Mouse (Mus musculus) heart, embryonic 10.5 days (tissue): ENCODE data around the gene Rem1. TPM values are rescaled to one million over a fixed set of nuclear protein-coding genes. Genes with fewer than 3 reads are reported as not detected.

Source experiments
- DNase-seq: peaks from one replicate; pipeline ENCODE4 v3.0.0-alpha.2; 2017; ENCODE audit warnings: low spot score
- H3K27ac ChIP-seq: fragments of 300-500 bp; sonication (generic); 2 replicates; pipeline ENCODE4 v1.5.1; 2016; ENCODE audit warnings: mild to moderate bottlenecking
- H3K27me3 ChIP-seq: fragments of 300-500 bp; sonication (generic); 2 replicates; pipeline ENCODE4 v1.6.1; 2016; ENCODE audit warnings: mild to moderate bottlenecking; ENCODE audit not compliant: poor library complexity, insufficient read depth, severe bottlenecking
- H3K36me3 ChIP-seq: fragments of 300-500 bp; sonication (generic); 2 replicates; pipeline ENCODE4 v1.6.1; 2016; ENCODE audit warnings: mild to moderate bottlenecking, moderate library complexity
- H3K4me1 ChIP-seq: fragments of 300-500 bp; sonication (generic); 2 replicates; pipeline ENCODE4 v1.6.1; 2016; ENCODE audit warnings: mild to moderate bottlenecking
- H3K4me3 ChIP-seq: fragments of 300-500 bp; sonication (generic); 2 replicates; pipeline ENCODE4 v1.5.1; 2016; ENCODE audit warnings: mild to moderate bottlenecking, moderate library complexity
- H3K9me3 ChIP-seq: fragments of 300-500 bp; sonication (generic); 2 replicates; pipeline ENCODE4 v1.6.1; 2016; ENCODE audit warnings: mild to moderate bottlenecking, moderate library complexity
- WGBS: fragments of 180-500 bp; shearing (Covaris S2); methylation state at CpG from one replicate; pipeline ENCODE4 v1.1.7; 2016; 5-methylcytosine and 5-hydroxymethylcytosine counted together
- polyA plus RNA-seq: library from polyadenylated mRNA; unstranded; fragments of >200 nt; fragmentation: Nextera tagmentation; extraction: Ambion mirVana; gene quantifications from 2 replicates; pipeline ENCODE4 v1.2.1, GENCODE M21; 2016

Rem1 gene
- polyA plus RNA-seq, 1 experiment from 2014 or later, result 4.9 TPM

- WGBS, result 36% methylated on average over 7 of the region's 8 CpGs
- H3K27me3 ChIP-seq, result no peaks in the 10 kb centered on the region
- H3K9me3 ChIP-seq, result no peaks in the 10 kb centered on the region
- DNase-seq, result no peak
- no peak overlapping the region; the same call in 1 of the 2 replicates for H3K4me3 ChIP-seq
- peaks cover 11% of the 10 kb centered on the region; the same call in 1 of the 2 replicates for H3K4me1 ChIP-seq
- H3K36me3 ChIP-seq, result no peaks in the 10 kb centered on the region
- no peak overlapping the region; the same call in 1 of the 2 replicates for H3K27ac ChIP-seq
Observed at GRCm38 (mm10) chr2:152612193-152612592, 14.6 kb upstream of the Rem1 start.

GRCm38 (mm10) chr2:152615563-152615962, 11.2 kb upstream of the Rem1 start:
- Histone ChIP-seq H3K4me3 (no peak overlapping the region), H3K9me3 (no peaks in the 10 kb centered on the region), H3K27me3 (0 out of 2 replicates have a peak, but pooled peaks cover under 1% of the 10 kb centered on the region), H3K4me1 (peaks cover 7% of the 10 kb centered on the region; the same call in 1 of the 2 replicates), H3K27ac (no peak overlapping the region), H3K36me3 (no peaks in the 10 kb centered on the region)
- peak; percentile 85 for DNase-seq
- 8% methylated on average over 7 of the region's 7 CpGs for WGBS

- H3K27ac ChIP-seq, result no peak overlapping the region
- H3K9me3 ChIP-seq, result no peaks in the 10 kb centered on the region
- H3K36me3 ChIP-seq, result no peaks in the 10 kb centered on the region
- H3K4me3 ChIP-seq, result no peak overlapping the region
- 51% methylated on average over 6 of the region's 6 CpGs for WGBS
- H3K4me1 ChIP-seq, result peaks cover 7% of the 10 kb centered on the region; the same call in 1 of the 2 replicates
- DNase-seq, result no peak
- H3K27me3 ChIP-seq, result 0 out of 2 replicates have a peak, but pooled peaks cover 6% of the 10 kb centered on the region
Observed at GRCm38 (mm10) chr2:152616470-152616869, 10.3 kb upstream of the Rem1 start.

GRCm38 (mm10) chr2:152617374-152617773, 9.4 kb upstream of the Rem1 start:
- no peak for DNase-seq
- H3K9me3 ChIP-seq, result no peaks in the 10 kb centered on the region
- H3K27me3 ChIP-seq, result peaks cover 13% of the 10 kb centered on the region; the same call in 1 of the 2 replicates
- no peak overlapping the region for H3K4me3 ChIP-seq
- H3K4me1 ChIP-seq, result peaks cover 2% of the 10 kb centered on the region; the same call in 1 of the 2 replicates
- no peak overlapping the region for H3K27ac ChIP-seq
- WGBS, result 60% methylated on average over 5 of the region's 5 CpGs
- H3K36me3 ChIP-seq, result no peaks in the 10 kb centered on the region

- Histone ChIP-seq H3K4me3 (no peak overlapping the region), H3K9me3 (no peaks in the 10 kb centered on the region), H3K36me3 (no peaks in the 10 kb centered on the region), H3K27me3 (peaks cover 24% of the 10 kb centered on the region), H3K27ac (no peak overlapping the region), H3K4me1 (no peaks in the 10 kb centered on the region)
- DNase-seq, result no peak
- WGBS, result 66% methylated on average over 9 of the region's 9 CpGs
Observed at GRCm38 (mm10) chr2:152620367-152621134, 6.2 kb upstream of the Rem1 start.

DNA sequence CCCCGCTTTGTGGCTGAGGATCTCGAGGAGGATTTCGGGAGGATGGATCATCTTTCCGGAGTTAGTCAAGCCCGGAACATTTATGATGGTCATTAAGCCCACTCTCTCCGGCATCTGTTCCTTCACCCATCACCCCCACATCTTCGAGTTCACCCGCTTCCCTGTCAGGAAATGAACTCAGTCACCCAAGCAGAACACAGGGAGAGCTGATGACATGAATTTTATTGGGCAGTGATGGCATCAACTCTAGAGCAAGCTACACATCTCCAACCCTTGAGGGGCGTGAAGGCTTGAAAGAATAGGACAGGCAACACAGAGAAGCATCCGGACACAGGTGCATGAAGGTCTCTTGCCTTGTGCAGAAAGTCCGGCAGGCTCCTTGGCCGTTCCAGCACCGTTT, 4.6 kb upstream of the Rem1 start:
- Histone ChIP-seq H3K36me3 (no peaks in the 10 kb centered on the region), H3K27me3 (peaks cover 40% of the 10 kb centered on the region), H3K9me3 (no peaks in the 10 kb centered on the region), H3K27ac (no peak overlapping the region), H3K4me3 (no peak overlapping the region), H3K4me1 (peaks cover 11% of the 10 kb centered on the region)
- DNase-seq, result no peak
- 84% methylated on average over 13 of the region's 13 CpGs for WGBS

DNA sequence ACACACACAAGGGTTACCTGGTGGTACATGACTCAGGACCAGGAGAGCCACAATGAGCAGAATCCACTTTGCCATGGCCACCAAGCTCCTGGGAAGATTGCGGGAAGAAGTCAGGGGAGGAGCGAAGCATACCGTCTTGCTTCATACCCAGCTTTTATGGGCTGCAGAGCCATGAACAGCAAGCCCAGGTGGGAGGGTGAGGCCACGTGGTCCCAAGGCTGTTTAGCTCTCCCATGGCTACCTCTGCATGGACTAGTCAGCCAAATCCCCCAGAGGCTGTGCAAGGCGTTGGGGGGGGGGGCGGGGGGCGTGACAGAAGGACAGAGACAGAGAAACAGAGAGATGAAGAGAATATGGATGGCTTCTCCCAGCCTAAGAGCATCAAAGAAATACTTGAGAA, 3.8 kb upstream of the Rem1 start, which contains the start of gene Defb25:
TSS of gene Defb25 (minus strand) at position 101 of the 400 bp plus-strand sequence.
- H3K9me3 ChIP-seq, result no peaks in the 10 kb centered on the region
- peaks cover 19% of the 10 kb centered on the region for H3K4me1 ChIP-seq
- WGBS, result 85% methylated on average over 7 of the region's 7 CpGs
- no peak for DNase-seq
- H3K36me3 ChIP-seq, result no peaks in the 10 kb centered on the region
- no peak within 1 kb of the TSS for H3K27ac ChIP-seq
- peaks cover 48% of the 10 kb centered on the region for H3K27me3 ChIP-seq
- H3K4me3 ChIP-seq, result no peak within 1 kb of the TSS

GRCm38 (mm10) chr2:152624566-152624965, 2.2 kb upstream of the Rem1 start:
- H3K4me3 ChIP-seq, result no peak overlapping the region
- no peak overlapping the region for H3K27ac ChIP-seq
- peaks cover 63% of the 10 kb centered on the region for H3K27me3 ChIP-seq
- WGBS, result 79% methylated on average over 2 of the region's 2 CpGs
- no peaks in the 10 kb centered on the region for H3K9me3 ChIP-seq
- DNase-seq, result no peak
- H3K36me3 ChIP-seq, result no peaks in the 10 kb centered on the region
- H3K4me1 ChIP-seq, result peaks cover 28% of the 10 kb centered on the region

DNA sequence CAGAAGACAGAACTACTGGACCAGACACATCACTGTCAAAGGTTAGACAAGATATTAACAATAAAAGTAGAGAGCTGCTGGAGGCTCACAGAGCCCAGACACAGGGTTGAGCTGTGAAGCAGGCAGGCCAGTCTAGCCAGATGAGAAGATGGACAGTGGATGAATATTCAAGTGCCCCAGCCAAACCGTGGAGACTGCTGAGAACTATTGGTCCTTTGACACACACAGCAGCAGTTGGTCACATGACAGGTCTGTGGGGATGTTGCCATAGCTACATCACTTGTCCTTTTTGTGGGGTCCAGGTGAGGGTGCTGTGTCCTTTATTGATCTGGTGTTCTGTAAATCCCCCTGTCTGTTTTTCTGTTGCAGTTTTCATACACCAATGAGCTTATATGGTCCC, 1.5 kb upstream of the Rem1 start:
- H3K27ac ChIP-seq, result no peak overlapping the region
- H3K27me3 ChIP-seq, result peaks cover 63% of the 10 kb centered on the region
- no peak overlapping the region for H3K4me3 ChIP-seq
- H3K4me1 ChIP-seq, result peaks cover 28% of the 10 kb centered on the region
- 22% methylated on average over 1 of the region's 1 CpGs for WGBS
- H3K36me3 ChIP-seq, result no peaks in the 10 kb centered on the region
- DNase-seq, result no peak
- H3K9me3 ChIP-seq, result no peaks in the 10 kb centered on the region

DNA sequence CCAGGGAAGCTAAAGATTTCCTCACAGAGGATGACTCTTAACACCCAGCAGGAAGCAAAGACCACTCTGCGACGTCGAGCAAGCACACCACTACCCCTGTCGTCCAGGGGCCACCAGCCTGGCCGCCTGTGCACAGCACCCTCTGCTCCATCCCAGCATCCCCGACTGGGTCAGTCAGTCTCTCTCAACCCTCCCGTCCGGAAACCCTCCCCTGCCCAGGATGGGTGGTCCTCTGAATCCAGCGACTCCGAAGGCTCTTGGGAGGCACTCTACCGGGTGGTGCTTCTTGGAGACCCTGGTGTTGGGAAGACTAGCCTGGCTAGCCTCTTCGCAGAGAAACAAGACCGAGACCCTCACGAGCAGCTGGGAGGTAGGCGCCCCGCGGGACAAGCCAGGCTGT, 1.3 kb downstream of the Rem1 start:
- WGBS, result 41% methylated on average over 17 of the region's 17 CpGs
- Histone ChIP-seq H3K4me1 (peaks cover 37% of the 10 kb centered on the region), H3K9me3 (no peaks in the 10 kb centered on the region), H3K36me3 (no peaks in the 10 kb centered on the region), H3K27me3 (peaks cover 47% of the 10 kb centered on the region), H3K27ac (no peak overlapping the region), H3K4me3 (peak overlapping the region; percentile 63)
- DNase-seq, result no peak

DNA sequence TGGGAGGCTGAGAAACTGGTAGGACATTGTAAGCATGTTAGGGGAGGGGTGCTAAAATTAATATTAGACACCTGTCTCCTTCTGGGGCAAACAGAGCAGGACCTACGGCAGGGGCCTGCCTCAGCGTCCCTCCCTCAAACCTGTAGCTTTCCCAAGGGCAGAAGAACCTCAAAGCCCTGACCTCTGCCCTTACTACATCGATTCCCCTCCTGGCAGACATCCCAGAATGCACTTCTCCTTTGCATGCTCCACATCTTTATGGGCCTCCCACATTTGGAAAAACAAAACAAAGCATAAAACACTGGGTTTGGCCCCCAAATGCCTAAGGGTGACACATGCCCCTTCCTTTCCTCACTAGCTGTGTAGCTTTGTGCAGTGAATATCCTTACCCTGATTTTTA, 2.5 kb downstream of the Rem1 start:
- Histone ChIP-seq H3K4me3 (no peak overlapping the region), H3K9me3 (no peaks in the 10 kb centered on the region), H3K27me3 (peaks cover 46% of the 10 kb centered on the region), H3K27ac (no peak overlapping the region), H3K36me3 (no peaks in the 10 kb centered on the region), H3K4me1 (peaks cover 48% of the 10 kb centered on the region)
- 65% methylated on average over 3 of the region's 3 CpGs for WGBS
- DNase-seq, result no peak

DNA sequence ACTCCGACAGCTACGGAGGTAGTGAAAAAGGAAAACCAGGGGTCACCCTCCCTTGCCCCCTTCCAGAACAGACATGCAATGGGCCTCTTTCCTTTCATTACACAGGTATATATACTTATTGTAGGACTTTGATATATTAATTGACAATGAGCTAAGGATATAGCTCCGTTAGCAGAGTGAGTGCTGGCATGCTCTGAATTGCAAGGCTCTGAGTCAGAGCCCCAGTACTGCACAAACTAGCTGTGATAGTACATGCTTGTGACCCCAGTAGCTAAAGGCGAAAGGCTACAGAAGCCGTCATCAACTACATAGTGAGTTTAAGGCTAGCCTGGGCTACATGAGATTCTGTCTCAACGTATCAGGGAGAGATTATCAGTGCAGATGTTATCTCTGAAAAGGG, 3.2 kb downstream of the Rem1 start:
- H3K27ac ChIP-seq, result no peak overlapping the region
- WGBS, result 70% methylated on average over 6 of the region's 6 CpGs
- no peaks in the 10 kb centered on the region for H3K9me3 ChIP-seq
- peaks cover 50% of the 10 kb centered on the region for H3K27me3 ChIP-seq
- no peaks in the 10 kb centered on the region for H3K36me3 ChIP-seq
- H3K4me1 ChIP-seq, result peaks cover 52% of the 10 kb centered on the region
- no peak overlapping the region for H3K4me3 ChIP-seq
- DNase-seq, result no peak

GRCm38 (mm10) chr2:152633334-152633733, 6.6 kb downstream of the Rem1 start:
- H3K9me3 ChIP-seq, result no peaks in the 10 kb centered on the region
- H3K36me3 ChIP-seq, result no peaks in the 10 kb centered on the region
- peak; percentile 82 for DNase-seq
- H3K4me3 ChIP-seq, result peak overlapping the region; percentile 45
- WGBS, result 26% methylated on average over 17 of the region's 17 CpGs
- peaks cover 16% of the 10 kb centered on the region for H3K27me3 ChIP-seq
- peak overlapping the region; percentile 82 for H3K27ac ChIP-seq
- peaks cover 57% of the 10 kb centered on the region for H3K4me1 ChIP-seq
